Mouse (Mus musculus): ENCODE results near the gene Gm42421. TPM values are rescaled to one million over a fixed set of nuclear protein-coding genes. Genes with fewer than 3 reads are reported as not detected.

Gm42421 gene
- 0.25 TPM for polyA plus RNA-seq (2012; fragmentation: generic; extraction: Trizol)
- long read RNA-seq, experiment 1, result 0 reads
- long read RNA-seq, experiment 2, result 0 reads

DNA sequence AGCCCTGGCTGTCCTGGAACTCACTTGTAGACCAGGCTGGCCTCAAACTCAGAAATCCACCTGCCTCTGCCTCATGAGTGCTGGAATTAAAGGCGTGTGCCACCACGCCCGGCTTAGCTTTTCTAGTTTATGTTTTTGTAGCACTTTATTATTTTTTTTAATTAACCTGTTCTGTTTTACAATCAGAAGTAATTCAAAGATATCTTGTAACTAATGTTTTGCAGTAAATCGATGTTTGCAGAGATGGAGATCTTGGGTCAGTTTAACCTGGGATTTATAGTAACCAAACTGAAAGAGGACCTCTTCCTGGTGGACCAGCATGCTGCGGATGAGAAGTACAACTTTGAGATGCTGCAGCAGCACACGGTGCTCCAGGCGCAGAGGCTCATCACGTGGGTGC, at the start of gene Gm42421:
Gene Gm42421, plus strand, starts transcription at position 301 of the 400 bp plus-strand sequence.
- TF ChIP-seq FOSL1 (IDR thresholded peaks at IDR 0.05; ENCODE audit: insufficient read depth, low read length, poor library complexity, severe bottlenecking) (no peak), CEBPB (IDR thresholded peaks at IDR 0.05; ENCODE audit: low read depth) (no peak), MYOD1 (IDR thresholded peaks at IDR 0.05; ENCODE audit: control insufficient read depth, insufficient read length, low read depth) (no peak), MAX (IDR thresholded peaks at IDR 0.05) (no peak), MYOG (IDR thresholded peaks at IDR 0.05; ENCODE audit: control insufficient read depth, extremely low read depth, insufficient read length) (no peak), CTCF (IDR thresholded peaks at IDR 0.05; ENCODE audit: control insufficient read depth, insufficient read depth, insufficient read length) (no peak), USF1 (IDR thresholded peaks at IDR 0.05; ENCODE audit: low read depth) (no peak)

DNA sequence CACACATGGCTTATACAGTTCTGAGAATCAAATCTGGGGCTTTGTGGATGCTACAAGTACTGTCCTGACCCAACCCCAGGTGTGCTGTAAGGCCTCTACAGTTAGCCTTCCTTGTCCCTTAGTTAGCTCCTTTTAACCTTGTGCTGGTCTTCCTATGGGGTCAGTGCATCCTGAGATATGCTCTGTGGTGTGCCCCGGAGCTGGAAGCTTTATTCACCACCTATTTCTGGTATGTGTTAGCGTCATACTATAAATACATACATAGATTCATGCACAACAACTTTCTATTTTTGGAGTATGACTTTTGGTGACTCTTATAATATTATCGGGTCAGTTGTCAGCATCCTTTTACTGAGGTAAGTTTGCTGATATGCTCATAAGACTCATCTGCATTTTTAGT, 42.7 kb upstream of the Gm42421 start:
- Histone ChIP-seq H3K79me2 (ENCODE audit: control insufficient read depth, insufficient read depth) (no peaks in the 10 kb centered on the region), H3K27me3 (ENCODE audit: control insufficient read depth, insufficient read depth, insufficient read length) (no peaks in the 10 kb centered on the region), H3K4me3 (ENCODE audit: insufficient read depth, poor library complexity, severe bottlenecking) (no peak overlapping the region), H3K79me3 (ENCODE audit: low read depth) (no peaks in the 10 kb centered on the region), H3K36me3 (ENCODE audit: control insufficient read depth, insufficient read depth) (peaks cover 50% of the 10 kb centered on the region), H3ac (ENCODE audit: control insufficient read depth, insufficient read length, low read depth) (no peak overlapping the region)
- TF ChIP-seq MYOG (IDR thresholded peaks at IDR 0.05; ENCODE audit: control insufficient read depth, extremely low read depth, insufficient read length) (no peak), CTCF (IDR thresholded peaks at IDR 0.05; ENCODE audit: control insufficient read depth, insufficient read depth, insufficient read length) (no peak), USF1 (IDR thresholded peaks at IDR 0.05; ENCODE audit: low read depth) (no peak), MAX (IDR thresholded peaks at IDR 0.05) (no peak), MYOD1 (IDR thresholded peaks at IDR 0.05; ENCODE audit: control insufficient read depth, insufficient read length, low read depth) (no peak), CEBPB (IDR thresholded peaks at IDR 0.05; ENCODE audit: low read depth) (no peak), FOSL1 (IDR thresholded peaks at IDR 0.05; ENCODE audit: insufficient read depth, low read length, poor library complexity, severe bottlenecking) (no peak)

More for the DNA sequence above, at the start of gene Gm42421:
- H3K79me2 ChIP-seq (ENCODE audit: control insufficient read depth, insufficient read depth), result no peaks in the 10 kb centered on the region
- H3K27me3 ChIP-seq (ENCODE audit: control insufficient read depth, insufficient read depth, insufficient read length), result no peaks in the 10 kb centered on the region
- H3ac ChIP-seq (ENCODE audit: control insufficient read depth, insufficient read length, low read depth), result no peak within 1 kb of the TSS
- peaks cover 58% of the 10 kb centered on the region for H3K36me3 ChIP-seq (ENCODE audit: control insufficient read depth, insufficient read depth)
- no peaks in the 10 kb centered on the region for H3K79me3 ChIP-seq (ENCODE audit: low read depth)
- H3K4me3 ChIP-seq (ENCODE audit: insufficient read depth, poor library complexity, severe bottlenecking), result no peak within 1 kb of the TSS

DNA sequence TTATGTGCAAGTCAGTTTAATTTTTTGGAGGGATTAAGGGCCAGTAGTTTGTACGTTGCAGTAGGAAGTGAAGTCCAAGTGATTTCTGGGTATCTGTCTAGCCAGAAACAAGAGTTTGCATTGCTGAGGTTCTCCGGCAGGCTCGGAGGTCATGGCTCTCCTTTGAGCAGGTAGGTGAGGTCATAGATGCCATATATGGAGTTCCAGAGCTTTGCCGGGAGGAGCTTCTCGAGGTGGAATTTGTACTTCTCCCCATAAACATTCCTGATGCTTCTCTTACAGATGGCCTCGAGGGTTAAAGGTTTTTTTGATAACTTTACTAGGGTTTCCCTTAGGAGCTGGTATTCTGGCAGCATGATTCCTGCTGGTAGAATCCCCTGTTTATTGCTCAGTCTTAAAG, 37.2 kb upstream of the Gm42421 start:
- Histone ChIP-seq H3K79me2 (ENCODE audit: control insufficient read depth, insufficient read depth) (no peaks in the 10 kb centered on the region), H3K27me3 (ENCODE audit: control insufficient read depth, insufficient read depth, insufficient read length) (no peaks in the 10 kb centered on the region), H3K36me3 (ENCODE audit: control insufficient read depth, insufficient read depth) (peaks cover 51% of the 10 kb centered on the region), H3K4me3 (ENCODE audit: insufficient read depth, poor library complexity, severe bottlenecking) (no peak overlapping the region), H3K79me3 (ENCODE audit: low read depth) (no peaks in the 10 kb centered on the region), H3ac (ENCODE audit: control insufficient read depth, insufficient read length, low read depth) (no peak overlapping the region)
- TF ChIP-seq CTCF (IDR thresholded peaks at IDR 0.05; ENCODE audit: control insufficient read depth, insufficient read depth, insufficient read length) (no peak), MYOD1 (IDR thresholded peaks at IDR 0.05; ENCODE audit: control insufficient read depth, insufficient read length, low read depth) (no peak)

DNA sequence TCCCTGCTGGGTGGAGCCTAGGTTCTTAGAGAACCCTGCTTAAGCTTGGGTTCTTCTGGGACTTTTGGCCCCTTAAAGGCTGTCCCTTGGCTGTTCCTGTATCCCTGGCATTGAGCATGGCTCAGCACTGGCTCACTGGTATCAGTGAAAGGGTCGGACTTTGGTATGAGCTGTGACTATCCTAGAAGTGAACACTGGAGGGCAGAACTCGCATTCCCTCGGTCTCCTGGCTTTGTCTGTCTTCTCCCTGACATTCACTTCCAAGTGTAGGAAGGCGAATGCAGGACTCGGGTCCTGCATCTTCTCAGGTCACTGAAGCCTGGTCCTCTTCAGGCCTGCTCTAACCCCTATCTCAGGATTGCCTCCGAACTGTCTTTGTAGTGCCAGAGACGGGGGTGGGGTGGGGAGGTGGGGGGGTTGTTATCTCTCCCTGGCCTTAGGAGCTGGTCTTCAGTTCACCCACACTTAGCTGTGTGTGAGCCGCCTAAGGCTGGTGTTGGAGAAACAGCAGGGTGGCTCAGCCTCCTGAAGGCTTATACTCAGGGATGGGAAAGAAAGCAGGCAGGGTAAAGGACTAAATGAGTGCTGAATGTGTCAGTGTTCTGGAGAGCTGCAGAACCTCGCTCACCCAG, 35.6 kb upstream of the Gm42421 start:
- Histone ChIP-seq H3K79me3 (ENCODE audit: low read depth) (no peaks in the 10 kb centered on the region), H3K27me3 (ENCODE audit: control insufficient read depth, insufficient read depth, insufficient read length) (no peaks in the 10 kb centered on the region), H3K36me3 (ENCODE audit: control insufficient read depth, insufficient read depth) (peaks cover 38% of the 10 kb centered on the region), H3K4me3 (ENCODE audit: insufficient read depth, poor library complexity, severe bottlenecking) (no peak overlapping the region), H3K79me2 (ENCODE audit: control insufficient read depth, insufficient read depth) (no peaks in the 10 kb centered on the region), H3ac (ENCODE audit: control insufficient read depth, insufficient read length, low read depth) (no peak overlapping the region)
- TF ChIP-seq USF1 (IDR thresholded peaks at IDR 0.05; ENCODE audit: low read depth), result no peak
- TF ChIP-seq MAX (IDR thresholded peaks at IDR 0.05), result no peak
- no peak for TF ChIP-seq CTCF (IDR thresholded peaks at IDR 0.05; ENCODE audit: control insufficient read depth, insufficient read depth, insufficient read length)
- no peak for TF ChIP-seq FOSL1 (IDR thresholded peaks at IDR 0.05; ENCODE audit: insufficient read depth, low read length, poor library complexity, severe bottlenecking)
- TF ChIP-seq MYOG (IDR thresholded peaks at IDR 0.05; ENCODE audit: control insufficient read depth, extremely low read depth, insufficient read length), result no peak
- TF ChIP-seq MYOD1 (IDR thresholded peaks at IDR 0.05; ENCODE audit: control insufficient read depth, insufficient read length, low read depth), result no peak
- no peak for TF ChIP-seq CEBPB (IDR thresholded peaks at IDR 0.05; ENCODE audit: low read depth)

DNA sequence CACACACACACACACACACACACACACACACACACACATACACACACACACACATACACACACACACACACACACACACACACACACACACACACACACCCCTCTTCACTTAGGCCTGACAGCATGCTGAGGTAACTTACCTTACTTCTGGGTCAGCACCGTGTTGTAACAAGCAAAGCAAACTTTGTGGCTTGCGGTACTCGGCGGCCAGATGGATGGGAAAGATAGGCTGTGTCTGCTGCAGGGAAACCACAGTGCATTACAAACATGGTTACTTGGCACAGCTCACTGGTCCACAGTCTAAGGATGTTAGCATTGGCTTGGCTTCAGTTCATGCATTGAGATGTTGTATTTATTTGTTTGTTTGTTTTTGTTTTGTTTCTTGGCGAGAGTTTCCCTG, 34.6 kb upstream of the Gm42421 start:
- H3K79me2 ChIP-seq (ENCODE audit: control insufficient read depth, insufficient read depth), result no peaks in the 10 kb centered on the region
- H3K79me3 ChIP-seq (ENCODE audit: low read depth), result no peaks in the 10 kb centered on the region
- peaks cover 33% of the 10 kb centered on the region for H3K36me3 ChIP-seq (ENCODE audit: control insufficient read depth, insufficient read depth)
- H3ac ChIP-seq (ENCODE audit: control insufficient read depth, insufficient read length, low read depth), result no peak overlapping the region
- TF ChIP-seq MYOG (IDR thresholded peaks at IDR 0.05; ENCODE audit: control insufficient read depth, extremely low read depth, insufficient read length), result no peak
- no peaks in the 10 kb centered on the region for H3K27me3 ChIP-seq (ENCODE audit: control insufficient read depth, insufficient read depth, insufficient read length)
- no peak overlapping the region for H3K4me3 ChIP-seq (ENCODE audit: insufficient read depth, poor library complexity, severe bottlenecking)

DNA sequence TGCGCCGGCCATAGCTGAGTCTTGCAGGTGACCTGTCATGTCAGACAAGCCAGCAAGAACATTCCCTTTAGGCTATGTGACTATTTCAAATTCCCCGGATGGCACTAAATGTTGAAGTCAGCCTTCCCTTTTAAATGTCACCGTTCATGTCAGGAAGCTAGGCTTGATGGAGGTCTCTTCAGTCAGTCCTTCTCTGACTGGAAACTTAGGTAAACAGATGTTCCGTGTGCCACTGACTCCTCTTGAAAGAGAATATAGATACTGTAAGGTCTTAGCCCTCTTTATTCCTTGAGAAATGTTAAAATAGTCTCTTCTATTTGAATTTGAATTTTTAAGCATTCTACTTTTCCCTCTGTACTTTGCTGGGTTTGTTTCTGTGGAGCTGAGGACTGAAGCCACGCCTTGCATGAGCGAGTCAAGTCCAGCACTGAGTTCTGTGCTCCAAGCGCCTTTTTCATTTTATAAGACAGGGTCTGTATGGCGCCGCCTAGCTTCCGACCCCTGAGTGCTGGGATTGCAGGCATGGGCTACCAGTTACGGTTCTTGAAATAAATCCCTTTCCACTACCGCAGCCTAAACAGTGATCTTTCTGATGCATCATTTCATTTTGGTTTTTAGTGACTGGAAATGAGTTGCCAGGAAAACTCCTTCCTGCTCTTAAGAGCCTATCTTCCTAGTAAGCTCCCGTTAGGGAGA, 30.2 kb upstream of the Gm42421 start, which contains the start of gene Ankrd61:
Gene Ankrd61, minus strand, starts transcription at position 51 of the 696 bp plus-strand sequence.
- Histone ChIP-seq H3K79me2 (ENCODE audit: control insufficient read depth, insufficient read depth) (no peaks in the 10 kb centered on the region), H3K4me3 (ENCODE audit: insufficient read depth, poor library complexity, severe bottlenecking) (no peak within 1 kb of the TSS), H3ac (ENCODE audit: control insufficient read depth, insufficient read length, low read depth) (no peak within 1 kb of the TSS), H3K36me3 (ENCODE audit: control insufficient read depth, insufficient read depth) (peaks cover 45% of the 10 kb centered on the region), H3K79me3 (ENCODE audit: low read depth) (no peaks in the 10 kb centered on the region), H3K27me3 (ENCODE audit: control insufficient read depth, insufficient read depth, insufficient read length) (no peaks in the 10 kb centered on the region)
- no peak for TF ChIP-seq MAX (IDR thresholded peaks at IDR 0.05)
- TF ChIP-seq CEBPB (IDR thresholded peaks at IDR 0.05; ENCODE audit: low read depth), result no peak
- no peak for TF ChIP-seq USF1 (IDR thresholded peaks at IDR 0.05; ENCODE audit: low read depth)
- no peak for TF ChIP-seq MYOD1 (IDR thresholded peaks at IDR 0.05; ENCODE audit: control insufficient read depth, insufficient read length, low read depth)
- TF ChIP-seq FOSL1 (IDR thresholded peaks at IDR 0.05; ENCODE audit: insufficient read depth, low read length, poor library complexity, severe bottlenecking), result no peak
- no peak for TF ChIP-seq MYOG (IDR thresholded peaks at IDR 0.05; ENCODE audit: control insufficient read depth, extremely low read depth, insufficient read length)
- no peak for TF ChIP-seq CTCF (IDR thresholded peaks at IDR 0.05; ENCODE audit: control insufficient read depth, insufficient read depth, insufficient read length)

Measured in C2C12 (cell line).